Mouse (Mus musculus) ES-Bruce4 (cell line): ENCODE data around the gene 9830107B12Rik.

Source experiments
- CTCF ChIP-seq: IDR thresholded peaks from one replicate; pipeline ENCODE4 v1.8.1; 2011; ENCODE audit warnings: low read depth, low read length
- POLR2A ChIP-seq: IDR thresholded peaks from one replicate; pipeline ENCODE4 v1.8.1; 2011; ENCODE audit warnings: low read length; ENCODE audit not compliant: insufficient read depth

GRCm38 (mm10) chr17:48099312-48099711 lies 46.8 kb downstream of the 9830107B12Rik start:
- no peak for TF ChIP-seq POLR2A
- TF ChIP-seq CTCF = no peak
